Mouse (Mus musculus) hindbrain, embryonic 11.5 days (tissue): ENCODE measurements around the gene Sh2d3c. TPM values are rescaled to one million over a fixed set of nuclear protein-coding genes. Genes with fewer than 3 reads are reported as not detected.
A peak's percentile ranks its signal among the peaks of the same experiment; 100 is the strongest.

Experiments used
- ATAC-seq: fragments of 200-750 bp; cut with Nextera tagmentation; 2 replicates; pipeline ENCODE4 v1.8.0; 2017; ENCODE audit warnings: mild to moderate bottlenecking, moderate TSS enrichment, moderate library complexity; ENCODE audit not compliant: low FRiP score
- DNase-seq: peaks from one replicate; pipeline ENCODE4 v3.0.0-alpha.2; 2015; ENCODE audit warnings: low spot score
- H3K27ac ChIP-seq: fragments of 300-500 bp; sonication (generic); 2 replicates; pipeline ENCODE4 v1.5.1; 2014; ENCODE audit warnings: mild to moderate bottlenecking, low read depth, low read length
- H3K27me3 ChIP-seq: fragments of 300-500 bp; sonication (generic); 2 replicates; pipeline ENCODE4 v1.6.1; 2014; ENCODE audit warnings: mild to moderate bottlenecking, low read length, moderate library complexity, mixed read lengths; ENCODE audit not compliant: control insufficient read depth, insufficient read depth
- H3K36me3 ChIP-seq: fragments of 300-500 bp; sonication (generic); 2 replicates; pipeline ENCODE4 v1.6.1; 2014; ENCODE audit warnings: mild to moderate bottlenecking, low read length, moderate library complexity, mixed read lengths; ENCODE audit not compliant: control insufficient read depth, insufficient read depth
- H3K4me1 ChIP-seq: fragments of 300-500 bp; sonication (generic); replicated peaks from 2 replicates; pipeline ENCODE4 v1.6.1; 2014; ENCODE audit warnings: low read length, mixed read lengths; ENCODE audit not compliant: control insufficient read depth, insufficient read depth
- H3K4me2 ChIP-seq: fragments of 300-500 bp; sonication (generic); replicated peaks from 2 replicates; pipeline ENCODE4 v1.6.1; 2014; ENCODE audit warnings: mild to moderate bottlenecking, low read depth, low read length
- H3K4me3 ChIP-seq: fragments of 300-500 bp; sonication (generic); 2 replicates; pipeline ENCODE4 v1.5.1; 2014; ENCODE audit warnings: low read depth, low read length
- H3K9ac ChIP-seq: fragments of 300-500 bp; sonication (generic); 2 replicates; pipeline ENCODE4 v1.6.1; 2014; ENCODE audit warnings: low read depth, low read length
- H3K9me3 ChIP-seq: fragments of 300-500 bp; sonication (generic); 2 replicates; pipeline ENCODE4 v1.6.1; 2016; ENCODE audit warnings: low read length; ENCODE audit not compliant: control insufficient read depth
- WGBS: fragments of 180-500 bp; shearing (Covaris S2); extraction: QIAGEN DNeasy Blood & Tissue Kit; methylation state at CpG from one replicate; pipeline ENCODE4 v1.1.7; 2014; 5-methylcytosine and 5-hydroxymethylcytosine counted together
- polyA plus RNA-seq: library from polyadenylated mRNA; unstranded; fragments of >200 nt; fragmentation: Nextera tagmentation; extraction: Ambion mirVana; gene quantifications from 2 replicates; pipeline ENCODE4 v1.2.1, GENCODE M21; 2014

Gene Sh2d3c
- polyA plus RNA-seq, 1 experiment from 2014 or later, result 25.9 TPM

GRCm38 (mm10) chr2:32775359-32776074 is 54.7 kb downstream of the Sh2d3c start, which contains the start of the genes Ttc16 and Ptrh1:
Ttc16 (minus strand) TSS chr2:32775633.
Ptrh1 (plus strand) TSS chr2:32775786.
- Histone ChIP-seq H3K4me3 (peak within 1 kb of the TSS; percentile 53), H3K9ac (peak within 1 kb of the TSS; percentile 49), H3K27ac (no peak within 1 kb of the TSS), H3K36me3 (no peaks in the 10 kb centered on the region), H3K4me1 (0 out of 2 replicates have a peak, but pooled peaks cover 5% of the 10 kb centered on the region), H3K9me3 (no peaks in the 10 kb centered on the region), H3K27me3 (no peaks in the 10 kb centered on the region), H3K4me2 (peak within 1 kb of the TSS; percentile 79)
- under 1% methylated on average over 46 of the region's 46 CpGs for WGBS
- ATAC-seq (peak; percentile 96), DNase-seq (peak; percentile 98)

DNA sequence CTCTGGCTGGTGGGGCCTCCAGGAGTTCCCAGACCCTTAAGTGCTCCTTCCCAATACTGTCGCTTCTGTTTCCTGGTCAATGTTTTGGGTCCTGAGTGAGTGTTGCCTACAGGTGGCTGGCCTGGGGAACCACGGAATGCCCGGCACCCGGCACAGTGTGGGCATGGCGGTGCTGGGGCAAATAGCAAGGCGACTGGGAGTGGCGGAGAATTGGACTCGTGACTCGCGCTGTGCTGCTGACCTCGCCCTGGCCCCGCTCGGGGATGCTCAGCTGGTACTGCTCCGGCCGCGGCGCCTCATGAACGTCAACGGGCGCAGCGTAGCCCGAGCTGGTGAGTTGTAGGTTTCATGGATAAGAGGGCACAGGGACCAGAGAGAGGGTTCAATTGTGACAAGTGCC is 55.3 kb downstream of the Sh2d3c start:
- Histone ChIP-seq H3K27me3 (no peaks in the 10 kb centered on the region), H3K36me3 (no peaks in the 10 kb centered on the region), H3K9me3 (no peaks in the 10 kb centered on the region), H3K4me3 (peak overlapping the region; percentile 53), H3K27ac (no peak overlapping the region), H3K9ac (peak overlapping the region; percentile 49), H3K4me1 (0 out of 2 replicates have a peak, but pooled peaks cover 5% of the 10 kb centered on the region), H3K4me2 (peak overlapping the region; percentile 79)
- WGBS, result 22% methylated on average over 22 of the region's 22 CpGs
- no peak for ATAC-seq
- no peak for DNase-seq

GRCm38 (mm10) chr2:32778081-32778480 is 57.2 kb downstream of the Sh2d3c start:
- H3K27me3 ChIP-seq, result no peaks in the 10 kb centered on the region
- ATAC-seq (no peak), DNase-seq (no peak)
- H3K4me3 ChIP-seq, result no peak overlapping the region
- no peaks in the 10 kb centered on the region for H3K9me3 ChIP-seq
- H3K9ac ChIP-seq, result no peak overlapping the region
- H3K4me1 ChIP-seq, result 0 out of 2 replicates have a peak, but pooled peaks cover 5% of the 10 kb centered on the region
- no peak overlapping the region for H3K27ac ChIP-seq
- H3K4me2 ChIP-seq, result no peak overlapping the region
- 91% methylated on average over 6 of the region's 6 CpGs for WGBS
- H3K36me3 ChIP-seq, result no peaks in the 10 kb centered on the region

GRCm38 (mm10) chr2:32779131-32779530 is 58.3 kb downstream of the Sh2d3c start:
- Histone ChIP-seq H3K9ac (no peak overlapping the region), H3K27me3 (no peaks in the 10 kb centered on the region), H3K4me3 (no peak overlapping the region), H3K27ac (no peak overlapping the region), H3K4me2 (no peak overlapping the region; the same call in 1 of the 2 replicates), H3K9me3 (no peaks in the 10 kb centered on the region), H3K36me3 (no peaks in the 10 kb centered on the region), H3K4me1 (0 out of 2 replicates have a peak, but pooled peaks cover 5% of the 10 kb centered on the region)
- WGBS, result 21% methylated on average over 8 of the region's 8 CpGs
- no peak for ATAC-seq
- DNase-seq, result peak; percentile 73

GRCm38 (mm10) chr2:32779714-32780113 is 58.9 kb downstream of the Sh2d3c start:
- Histone ChIP-seq H3K27ac (no peak overlapping the region), H3K4me1 (0 out of 2 replicates have a peak, but pooled peaks cover 5% of the 10 kb centered on the region), H3K36me3 (no peaks in the 10 kb centered on the region), H3K4me3 (no peak overlapping the region), H3K4me2 (no peak overlapping the region), H3K9me3 (no peaks in the 10 kb centered on the region), H3K27me3 (no peaks in the 10 kb centered on the region), H3K9ac (no peak overlapping the region)
- WGBS, result 87% methylated on average over 6 of the region's 6 CpGs
- no peak for ATAC-seq
- DNase-seq, result no peak

DNA sequence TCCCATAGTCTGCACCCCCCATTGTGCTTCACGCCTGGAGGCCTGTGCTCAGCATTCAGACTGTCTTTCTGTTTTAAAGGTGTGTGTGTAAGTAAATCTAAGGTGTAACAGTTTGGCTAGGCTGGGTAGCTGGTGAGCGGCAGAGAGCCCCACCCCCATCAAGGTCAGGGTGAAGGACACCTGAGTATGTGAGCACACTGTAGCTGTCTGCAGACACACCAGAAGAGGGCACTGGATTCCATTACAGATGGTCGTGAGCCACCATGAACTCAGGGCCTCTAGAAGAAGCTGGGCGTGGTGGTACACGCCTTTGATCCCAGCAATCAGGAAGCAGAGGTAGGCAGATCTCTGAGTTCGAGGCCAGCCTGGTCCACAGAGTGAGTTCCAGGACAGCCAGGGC is 60.9 kb downstream of the Sh2d3c start:
- Histone ChIP-seq H3K36me3 (no peaks in the 10 kb centered on the region), H3K4me3 (no peak overlapping the region), H3K27me3 (no peaks in the 10 kb centered on the region), H3K9me3 (no peaks in the 10 kb centered on the region), H3K27ac (no peak overlapping the region), H3K4me2 (no peak overlapping the region), H3K4me1 (no peaks in the 10 kb centered on the region), H3K9ac (no peak overlapping the region)
- DNase-seq, result no peak
- 76% methylated on average over 6 of the region's 6 CpGs for WGBS
- no peak for ATAC-seq

DNA sequence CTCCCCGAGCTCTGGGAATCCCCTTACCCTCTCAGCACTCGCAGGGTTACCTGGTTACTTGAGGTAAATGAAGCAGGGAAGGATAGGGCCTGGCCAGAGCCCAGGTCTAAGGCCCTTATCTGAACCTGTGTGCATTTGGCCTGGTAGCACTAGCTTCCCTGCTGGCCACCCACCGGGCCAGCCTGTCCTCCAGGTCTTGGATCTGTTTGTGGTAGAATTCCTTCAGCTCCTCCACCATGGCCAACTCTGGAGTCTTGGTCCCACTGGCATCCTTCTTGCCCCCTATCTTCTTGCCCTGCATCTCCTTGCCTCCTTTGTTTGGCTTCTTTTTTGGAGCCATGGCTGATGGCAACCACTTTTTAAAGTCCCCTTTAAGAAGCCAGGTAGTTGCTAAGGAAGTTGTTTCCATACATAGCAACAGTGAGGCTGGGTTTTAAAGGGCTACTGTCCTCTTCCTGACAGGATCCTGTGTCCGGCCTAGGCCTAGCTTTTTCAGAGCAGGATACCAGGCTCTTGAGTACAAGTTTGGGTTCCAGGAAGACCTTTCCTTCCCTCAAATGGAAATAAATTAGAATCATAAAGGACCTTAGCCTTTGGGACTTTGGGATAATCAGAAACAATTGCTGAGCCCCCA is 63.3 kb downstream of the Sh2d3c start, which contains the start of gene Cfap157:
Gene Cfap157 (minus strand): TSS at position 381 of the 634 bp plus-strand sequence.
- no peak for DNase-seq

DNA sequence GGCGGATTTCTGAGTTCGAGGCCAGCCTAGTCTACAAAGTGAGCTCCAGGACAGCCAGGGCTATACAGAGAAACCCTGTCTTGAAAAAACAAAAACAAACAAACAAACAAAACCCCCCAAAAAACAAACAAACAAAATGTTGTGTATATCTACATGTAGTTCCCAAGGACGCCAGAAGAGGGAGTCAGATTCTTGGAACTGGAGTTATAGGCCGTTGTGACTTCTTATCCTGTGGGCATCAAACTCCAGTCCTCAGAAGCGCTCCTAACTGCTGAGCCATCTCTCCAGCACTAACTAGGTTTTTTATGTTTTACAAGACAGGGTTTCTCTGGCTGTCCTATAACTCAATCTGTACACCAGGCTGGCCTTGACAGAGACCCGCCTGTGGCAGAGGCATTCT is 66.3 kb downstream of the Sh2d3c start:
- WGBS, result 64% methylated on average over 6 of the region's 6 CpGs
- H3K4me2 ChIP-seq, result no peak overlapping the region

More for the DNA sequence above, 63.3 kb downstream of the Sh2d3c start, which contains the start of gene Cfap157:
- no peaks in the 10 kb centered on the region for H3K4me1 ChIP-seq
- no peaks in the 10 kb centered on the region for H3K9me3 ChIP-seq
- ATAC-seq, result no peak
- no peak within 1 kb of the TSS for H3K4me2 ChIP-seq
- H3K36me3 ChIP-seq, result no peaks in the 10 kb centered on the region
- no peaks in the 10 kb centered on the region for H3K27me3 ChIP-seq
- H3K9ac ChIP-seq, result no peak within 1 kb of the TSS
- no peak within 1 kb of the TSS for H3K4me3 ChIP-seq
- WGBS, result 65% methylated on average over 4 of the region's 4 CpGs
- H3K27ac ChIP-seq, result no peak within 1 kb of the TSS

More for the DNA sequence above, 66.3 kb downstream of the Sh2d3c start:
- no peak overlapping the region for H3K9ac ChIP-seq
- no peaks in the 10 kb centered on the region for H3K9me3 ChIP-seq
- H3K27me3 ChIP-seq, result no peaks in the 10 kb centered on the region
- H3K4me1 ChIP-seq, result no peaks in the 10 kb centered on the region
- ATAC-seq (no peak), DNase-seq (peak; percentile 41)
- H3K4me3 ChIP-seq, result no peak overlapping the region
- H3K27ac ChIP-seq, result no peak overlapping the region
- no peaks in the 10 kb centered on the region for H3K36me3 ChIP-seq
